8 mouse cellular contexts compared by ENCODE assay signal in the genomic region with DNA sequence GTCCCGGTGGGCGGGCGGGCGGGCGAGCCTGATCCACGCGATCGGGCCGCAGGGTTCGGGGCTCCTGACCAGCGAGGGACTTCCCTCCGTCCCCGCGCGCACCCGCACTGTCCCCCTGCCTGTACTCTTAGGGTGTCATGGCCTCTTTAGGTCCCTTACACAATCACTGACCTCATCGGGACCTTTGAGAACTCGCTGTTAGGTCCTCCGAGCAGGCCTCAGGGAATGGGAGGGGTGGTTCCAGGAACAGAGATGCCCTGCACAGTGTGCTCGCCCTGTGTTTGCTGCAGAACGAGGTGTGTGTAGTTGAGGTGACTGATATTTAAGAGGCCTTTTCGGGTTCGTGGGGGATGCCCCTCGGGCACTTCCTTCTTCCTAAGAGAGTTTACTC. TPM values are rescaled to one million over a fixed set of nuclear protein-coding genes. Genes with fewer than 3 reads are reported as not detected.
DNase-seq lines count a peak whose midpoint lies in the region; ATAC-seq and TF ChIP-seq lines count a peak whose summit lies in the region.

No protein-coding gene starts in this region.

- H3K27ac ChIP-seq in heart, adult 2 months: peak overlapping the region; percentile 80
- no peak overlapping the region for H3K27ac ChIP-seq in embryonic facial prominence, embryonic 11.5 days (replicated peaks; ENCODE audit: low read depth, low read length)
- peak overlapping the region; percentile 70 for H3K27ac ChIP-seq in intestine, embryonic 14.5 days (ENCODE audit: low read depth)
- peak overlapping the region; percentile 40; the same call in 1 of the 2 replicates for H3K27ac ChIP-seq in midbrain, embryonic 12.5 days (replicated peaks)

- no peak for TF ChIP-seq EP300 in heart, adult 2 months (IDR thresholded peaks at IDR 0.05; ENCODE audit: insufficient read depth, low read depth, low read length)

- TF ChIP-seq CTCF in heart, adult 2 months (IDR thresholded peaks at IDR 0.05): no peak
- TF ChIP-seq CTCF in C2C12 (IDR thresholded peaks at IDR 0.05; ENCODE audit: control insufficient read depth, insufficient read depth, insufficient read length): no peak

- peak overlapping the region; percentile 94 for H3K4me3 ChIP-seq in heart, adult 2 months
- peak overlapping the region; percentile 78 for H3K4me3 ChIP-seq in C2C12 (ENCODE audit: insufficient read depth, poor library complexity, severe bottlenecking)
- H3K4me3 ChIP-seq in embryonic facial prominence, embryonic 11.5 days (ENCODE audit: low read depth, low read length): peak overlapping the region; percentile 82
- H3K4me3 ChIP-seq in intestine, embryonic 14.5 days (ENCODE audit: low read depth, low read length): peak overlapping the region; percentile 71
- peak overlapping the region; percentile 68 for H3K4me3 ChIP-seq in midbrain, embryonic 12.5 days

- H3K9me3 ChIP-seq in embryonic facial prominence, embryonic 11.5 days (replicated peaks; ENCODE audit: control insufficient read depth, low read length): no peaks in the 10 kb centered on the region
- H3K9me3 ChIP-seq in intestine, embryonic 14.5 days (ENCODE audit: control insufficient read depth, low read length): no peaks in the 10 kb centered on the region
- H3K9me3 ChIP-seq in midbrain, embryonic 12.5 days: no peaks in the 10 kb centered on the region

- H3K27me3 ChIP-seq in heart, adult 2 months (ENCODE audit: control insufficient read depth, insufficient read depth, low read length): no peaks in the 10 kb centered on the region
- no peaks in the 10 kb centered on the region for H3K27me3 ChIP-seq in C2C12 (ENCODE audit: control insufficient read depth, insufficient read depth, insufficient read length)
- no peaks in the 10 kb centered on the region for H3K27me3 ChIP-seq in embryonic facial prominence, embryonic 11.5 days (ENCODE audit: control insufficient read depth, insufficient read depth, low read length)
- H3K27me3 ChIP-seq in intestine, embryonic 14.5 days (replicated peaks; ENCODE audit: control insufficient read depth, insufficient read depth, low read length): no peaks in the 10 kb centered on the region
- H3K27me3 ChIP-seq in midbrain, embryonic 12.5 days: no peaks in the 10 kb centered on the region

- peak overlapping the region; percentile 57 for H3K4me2 ChIP-seq in embryonic facial prominence, embryonic 11.5 days (ENCODE audit: low read depth, low read length)
- peak overlapping the region; percentile 76 for H3K4me2 ChIP-seq in intestine, embryonic 14.5 days (ENCODE audit: low read length)
- H3K4me2 ChIP-seq in midbrain, embryonic 12.5 days (replicated peaks): peak overlapping the region; percentile 79

- ATAC-seq in embryonic facial prominence, embryonic 11.5 days (replicated peaks; ENCODE audit: insufficient number of reproducible peaks, low FRiP score, low TSS enrichment, low read depth): peak; percentile 57
- peak; percentile 52 for ATAC-seq in intestine, embryonic 14.5 days (replicated peaks; ENCODE audit: low FRiP score, low TSS enrichment, low read depth)
- peak; percentile 72 for ATAC-seq in midbrain, embryonic 12.5 days (ENCODE audit: low FRiP score, low read depth)

- intact Hi-C loops in heart, adult 2 months (cut with DNase I): loop anchor here (1.0 to 5.0 kb wide), 2 partner anchors 17 to 84 kb away; partner anchors contain the start of gene Tfip11
- intact Hi-C loops in heart, postnatal 10 days (cut with DNase I): loop anchor here (5.0 kb wide), 1 partner anchor 84 kb away; no protein-coding TSS in a partner anchor

- peaks cover 3% of the 10 kb centered on the region for H3K4me1 ChIP-seq in heart, adult 2 months (ENCODE audit: control insufficient read depth, insufficient read depth, low read length)
- H3K4me1 ChIP-seq in embryonic facial prominence, embryonic 11.5 days (ENCODE audit: control insufficient read depth, insufficient read depth, low read length): no peaks in the 10 kb centered on the region
- peaks cover 21% of the 10 kb centered on the region; the same call in 1 of the 2 replicates for H3K4me1 ChIP-seq in intestine, embryonic 14.5 days (replicated peaks; ENCODE audit: control insufficient read depth, insufficient read depth, low read length)
- peaks cover 40% of the 10 kb centered on the region for H3K4me1 ChIP-seq in midbrain, embryonic 12.5 days

- H3K79me2 ChIP-seq in heart, adult 2 months (replicated peaks; ENCODE audit: control insufficient read depth, insufficient read depth, low read length): no peaks in the 10 kb centered on the region
- H3K79me2 ChIP-seq in C2C12 (ENCODE audit: control insufficient read depth, insufficient read depth): peaks cover 22% of the 10 kb centered on the region

- H3K79me3 ChIP-seq in C2C12 (ENCODE audit: low read depth): peaks cover 7% of the 10 kb centered on the region

- no peak for DNase-seq in heart, adult 2 months
- no peak for DNase-seq in heart, postnatal 10 days
- peak; percentile 43 for DNase-seq in embryonic facial prominence, embryonic 11.5 days (ENCODE audit: low spot score)
- DNase-seq in intestine, embryonic 14.5 days (ENCODE audit: low spot score): no peak
- no peak for DNase-seq in urinary bladder, postnatal 14 days (ENCODE audit: low spot score)
- no peak for DNase-seq in spleen, postnatal 36 days (ENCODE audit: low spot score in 2 of 2)

- H3K9ac ChIP-seq in heart, adult 2 months (ENCODE audit: low read depth, low read length): peak overlapping the region; percentile 91
- H3K9ac ChIP-seq in embryonic facial prominence, embryonic 11.5 days (replicated peaks; ENCODE audit: low read length): peak overlapping the region; percentile 77
- H3K9ac ChIP-seq in intestine, embryonic 14.5 days (ENCODE audit: low read length): peak overlapping the region; percentile 89
- peak overlapping the region; percentile 80 for H3K9ac ChIP-seq in midbrain, embryonic 12.5 days (replicated peaks)

- no peaks in the 10 kb centered on the region for H3K36me3 ChIP-seq in heart, adult 2 months (ENCODE audit: control insufficient read depth, insufficient read depth, low read length)
- H3K36me3 ChIP-seq in C2C12 (ENCODE audit: control insufficient read depth, insufficient read depth): peaks cover 17% of the 10 kb centered on the region
- H3K36me3 ChIP-seq in embryonic facial prominence, embryonic 11.5 days (replicated peaks; ENCODE audit: control insufficient read depth, insufficient read depth, low read depth, low read length): no peaks in the 10 kb centered on the region
- H3K36me3 ChIP-seq in intestine, embryonic 14.5 days (ENCODE audit: control insufficient read depth, insufficient read depth, low read length): peaks cover 46% of the 10 kb centered on the region
- H3K36me3 ChIP-seq in midbrain, embryonic 12.5 days: peaks cover 39% of the 10 kb centered on the region

- under 1% methylated on average over 24 of the region's 24 CpGs for WGBS in heart, adult 2 months
- WGBS in embryonic facial prominence, embryonic 11.5 days: 0% methylated on average over 24 of the region's 24 CpGs
- 0% methylated on average over 24 of the region's 24 CpGs for WGBS in intestine, embryonic 14.5 days
- WGBS in midbrain, embryonic 12.5 days: under 1% methylated on average over 24 of the region's 24 CpGs

- TF ChIP-seq POLR2A in heart, adult 2 months (IDR thresholded peaks at IDR 0.05; ENCODE audit: insufficient read depth, low read depth, low read length): no peak

- peak overlapping the region; percentile 78 for H3ac ChIP-seq in C2C12 (ENCODE audit: control insufficient read depth, insufficient read length, low read depth)

RNA-seq across cellular contexts. Expression of gene Hps4, which starts 0.3 kb away (rescaled TPM):
- total RNA-seq in heart, adult 2 months (2021): 1 to 10 TPM; 8.0 to 8.5 TPM
- polyA plus RNA-seq in heart, adult 2 months (2012; rRNA removed): 15.5 and 15.9 TPM in 2 replicates
- 10 to 100 TPM; 11.5 to 12.8 TPM for total RNA-seq in heart, postnatal 10 days (2021)
- 16.1 TPM for polyA plus RNA-seq in C2C12 (2012; fragmentation: generic; extraction: Trizol)
- 28.6 and 35.4 TPM in 2 replicates for polyA plus RNA-seq in embryonic facial prominence, embryonic 11.5 days (2014; fragmentation: Nextera tagmentation; extraction: Ambion mirVana)
- polyA plus RNA-seq in intestine, embryonic 14.5 days (2014; fragmentation: Nextera tagmentation; extraction: Ambion mirVana): 41.9 and 42.9 TPM in 2 replicates
- polyA plus RNA-seq in midbrain, embryonic 12.5 days (2016; fragmentation: Nextera tagmentation; extraction: Ambion mirVana): 35.7 and 38.4 TPM in 2 replicates

RNA-seq across cellular contexts. Expression of gene Srrd, which starts 0.4 kb away (rescaled TPM):
- 1 to 10 TPM; 6.5 to 7.3 TPM for total RNA-seq in heart, adult 2 months (2021)
- 23.4 and 28.4 TPM in 2 replicates for polyA plus RNA-seq in heart, adult 2 months (2012; rRNA removed)
- 10 to 100 TPM; 10.2 to 12.5 TPM for total RNA-seq in heart, postnatal 10 days (2021)
- 26.2 TPM for polyA plus RNA-seq in C2C12 (2012; fragmentation: generic; extraction: Trizol)
- polyA plus RNA-seq in embryonic facial prominence, embryonic 11.5 days (2014; fragmentation: Nextera tagmentation; extraction: Ambion mirVana): 45.7 and 52.8 TPM in 2 replicates
- polyA plus RNA-seq in intestine, embryonic 14.5 days (2014; fragmentation: Nextera tagmentation; extraction: Ambion mirVana): 38.2 and 49.7 TPM in 2 replicates
- polyA plus RNA-seq in midbrain, embryonic 12.5 days (2016; fragmentation: Nextera tagmentation; extraction: Ambion mirVana): 48.4 and 48.6 TPM in 2 replicates

RNA-seq across cellular contexts. Expression of gene Gm6583, which starts 12.6 kb away (rescaled TPM):
- total RNA-seq in heart, adult 2 months (2021): under 1 TPM in 1 of 2 experiments, not detected in 1; 0.10 TPM
- polyA plus RNA-seq in heart, adult 2 months (2012; rRNA removed): 0.04 TPM in 1 of 2 replicates, not detected in the other
- total RNA-seq in heart, postnatal 10 days (2021): under 1 TPM; 0.10 to 0.19 TPM
- 0.04 TPM for polyA plus RNA-seq in C2C12 (2012; fragmentation: generic; extraction: Trizol)
- polyA plus RNA-seq in embryonic facial prominence, embryonic 11.5 days (2014; fragmentation: Nextera tagmentation; extraction: Ambion mirVana): 0.08 and 0.18 TPM in 2 replicates
- polyA plus RNA-seq in intestine, embryonic 14.5 days (2014; fragmentation: Nextera tagmentation; extraction: Ambion mirVana): 0.11 and 0.54 TPM in 2 replicates
- polyA plus RNA-seq in midbrain, embryonic 12.5 days (2016; fragmentation: Nextera tagmentation; extraction: Ambion mirVana): 0.26 and 0.30 TPM in 2 replicates

RNA-seq across cellular contexts. Expression of gene Tfip11, which starts 17.0 kb away (rescaled TPM):
- 10 to 100 TPM; 17.6 to 19.4 TPM for total RNA-seq in heart, adult 2 months (2021)
- polyA plus RNA-seq in heart, adult 2 months (2012; rRNA removed): 16.0 and 18.5 TPM in 2 replicates
- total RNA-seq in heart, postnatal 10 days (2021): 10 to 100 TPM; 19.2 to 22.0 TPM
- polyA plus RNA-seq in C2C12 (2012; fragmentation: generic; extraction: Trizol): 44.9 TPM
- 19.3 and 23.0 TPM in 2 replicates for polyA plus RNA-seq in embryonic facial prominence, embryonic 11.5 days (2014; fragmentation: Nextera tagmentation; extraction: Ambion mirVana)
- polyA plus RNA-seq in intestine, embryonic 14.5 days (2014; fragmentation: Nextera tagmentation; extraction: Ambion mirVana): 24.5 and 24.6 TPM in 2 replicates
- 40.2 and 40.5 TPM in 2 replicates for polyA plus RNA-seq in midbrain, embryonic 12.5 days (2016; fragmentation: Nextera tagmentation; extraction: Ambion mirVana)

RNA-seq across cellular contexts. Expression of gene Asphd2, which starts 51.5 kb away (rescaled TPM):
- total RNA-seq in heart, adult 2 months (2021): under 1 TPM; 0.50 to 0.89 TPM
- polyA plus RNA-seq in heart, adult 2 months (2012; rRNA removed): 0.88 and 1.00 TPM in 2 replicates
- total RNA-seq in heart, postnatal 10 days (2021): 1 to 10 TPM in 1 of 2 experiments, under 1 TPM in 1; 0.57 to 1.1 TPM
- 10.8 TPM for polyA plus RNA-seq in C2C12 (2012; fragmentation: generic; extraction: Trizol)
- polyA plus RNA-seq in embryonic facial prominence, embryonic 11.5 days (2014; fragmentation: Nextera tagmentation; extraction: Ambion mirVana): 27.9 and 31.6 TPM in 2 replicates
- 5.8 and 9.3 TPM in 2 replicates for polyA plus RNA-seq in intestine, embryonic 14.5 days (2014; fragmentation: Nextera tagmentation; extraction: Ambion mirVana)
- 58.3 and 65.7 TPM in 2 replicates for polyA plus RNA-seq in midbrain, embryonic 12.5 days (2016; fragmentation: Nextera tagmentation; extraction: Ambion mirVana)
